Mouse (Mus musculus): ENCODE data around the gene Nup88.

GRCm38 (mm10) chr11:71007026-71007425 lies 37.3 kb upstream of the Nup88 start:
- TF ChIP-seq CTCF (conservative IDR thresholded peaks at IDR 0.05; ENCODE audit: low read length) (no peak), POU5F1 (IDR thresholded peaks at IDR 0.05; ENCODE audit: borderline replicate concordance, low read length) (no peak)
